14 mouse cellular contexts compared by ENCODE assay signal in genomic region chr6:97339271-97339681, GRCm38 (mm10).
DNase-seq lines count a peak whose midpoint lies in the region; ATAC-seq and TF ChIP-seq lines count a peak whose summit lies in the region.
"Had no signal": no experiment of that assay in that cellular context is flagged by ENCODE, and none has a peak within 500 bp of the region (broad histone marks: within the 10 kb centered on the region; RNA-seq: fewer than 3 reads in every experiment).

No protein-coding gene starts in this region.

- no peak overlapping the region for H3K9ac ChIP-seq in kidney, embryonic 16.5 days (replicated peaks; ENCODE audit: low read length)
- H3K9ac ChIP-seq in forebrain, embryonic 14.5 days (ENCODE audit: low read length): no peak overlapping the region
- H3K9ac ChIP-seq: liver, embryonic 14.5 days; stomach, embryonic 15.5 days had no signal

- no peaks in the 10 kb centered on the region for H3K36me3 ChIP-seq in kidney, embryonic 16.5 days (ENCODE audit: insufficient read depth, low read length)
- no peaks in the 10 kb centered on the region for H3K36me3 ChIP-seq in forebrain, embryonic 14.5 days (ENCODE audit: control insufficient read depth, insufficient read depth, low read length)
- H3K36me3 ChIP-seq: stomach, embryonic 15.5 days had no signal

- H3K4me3 ChIP-seq in kidney, embryonic 16.5 days (ENCODE audit: low read length): no peak overlapping the region
- no peak overlapping the region for H3K4me3 ChIP-seq in cortical plate, adult 2 months (ENCODE audit: insufficient read depth, low read length)
- H3K4me3 ChIP-seq in forebrain, embryonic 14.5 days (ENCODE audit: low read depth, low read length): no peak overlapping the region
- H3K4me3 ChIP-seq: stomach, embryonic 15.5 days had no signal

- H3K4me1 ChIP-seq in kidney, embryonic 16.5 days (ENCODE audit: insufficient read depth, low read length): peaks cover 20% of the 10 kb centered on the region; the same call in 1 of the 2 replicates
- H3K4me1 ChIP-seq in cortical plate, adult 2 months (ENCODE audit: control insufficient read depth, insufficient read depth, low read length): no peaks in the 10 kb centered on the region
- H3K4me1 ChIP-seq in forebrain, embryonic 14.5 days (ENCODE audit: control insufficient read depth, insufficient read depth, low read length): peaks cover 21% of the 10 kb centered on the region
- H3K4me1 ChIP-seq: stomach, embryonic 15.5 days had no signal

- H3K27ac ChIP-seq in kidney, embryonic 16.5 days (ENCODE audit: low read length): peak overlapping the region; percentile 59
- peak overlapping the region; percentile 89; the same call in 1 of the 2 replicates for H3K27ac ChIP-seq in cortical plate, adult 2 months (ENCODE audit: insufficient read depth, low read length)
- peak overlapping the region; percentile 60 for H3K27ac ChIP-seq in forebrain, embryonic 14.5 days (ENCODE audit: low read depth, low read length)
- H3K27ac ChIP-seq: liver, embryonic 14.5 days; macrophage; stomach, embryonic 15.5 days had no signal

- TF ChIP-seq POLR2A in cortical plate, adult 2 months (IDR thresholded peaks at IDR 0.05; ENCODE audit: extremely low read depth, insufficient read depth, low read length): no peak

- intact Hi-C loops in heart, postnatal 14 days (cut with DNase I): no loop called here

- TF ChIP-seq CTCF in cortical plate, adult 2 months (IDR thresholded peaks at IDR 0.05; ENCODE audit: extremely low read depth, insufficient read depth, low read length): no peak

- 13% methylated on average over 5 of the region's 5 CpGs for WGBS in kidney, embryonic 16.5 days
- 10% methylated on average over 5 of the region's 5 CpGs for WGBS in forebrain, embryonic 14.5 days

- no peaks in the 10 kb centered on the region for H3K27me3 ChIP-seq in kidney, embryonic 16.5 days (ENCODE audit: insufficient read depth, low read length)
- H3K27me3 ChIP-seq in forebrain, embryonic 14.5 days (replicated peaks; ENCODE audit: control insufficient read depth, insufficient read depth, low read length): no peaks in the 10 kb centered on the region
- H3K27me3 ChIP-seq: stomach, embryonic 15.5 days had no signal

- no peak for DNase-seq in kidney, adult 9 months
- DNase-seq in forebrain, embryonic 14.5 days (ENCODE audit: low spot score): peak; percentile 61
- DNase-seq in mesoderm, embryonic 11.5 days (ENCODE audit: low read depth, low spot score): peak; percentile 67
- DNase-seq in adrenal gland, adult 18-20 months (ENCODE audit: low spot score in 2 of 2): no peak
- DNase-seq in heart, postnatal 14 days: no peak
- DNase-seq: adrenal gland, postnatal 14 days; right cerebral cortex, postnatal 4 days; thymus, postnatal 36 days had no signal

- no peak overlapping the region for H3K4me2 ChIP-seq in kidney, embryonic 16.5 days (replicated peaks; ENCODE audit: low read depth, low read length)
- H3K4me2 ChIP-seq in forebrain, embryonic 14.5 days (ENCODE audit: low read length): no peak overlapping the region
- H3K4me2 ChIP-seq: stomach, embryonic 15.5 days had no signal

- H3K9me3 ChIP-seq in kidney, embryonic 16.5 days (ENCODE audit: low read length): no peaks in the 10 kb centered on the region
- no peaks in the 10 kb centered on the region for H3K9me3 ChIP-seq in forebrain, embryonic 14.5 days (replicated peaks; ENCODE audit: control insufficient read depth, low read length)
- H3K9me3 ChIP-seq: stomach, embryonic 15.5 days had no signal

- ATAC-seq in kidney, embryonic 16.5 days (ENCODE audit: low FRiP score, low TSS enrichment): peak; percentile 86
- peak; percentile 67 for ATAC-seq in forebrain, embryonic 14.5 days
- ATAC-seq: CD4-positive, CD25-positive, alpha-beta regulatory T cell, adult 4 months had no signal

Comparison
In these comparisons a context has a peak if more than half of its experiments do, and no peak if none do; other contexts are left out.
1. DNase-seq: peak in forebrain, embryonic 14.5 days (single experiment) and mesoderm, embryonic 11.5 days (single experiment); none in kidney, adult 9 months (single experiment), adrenal gland, adult 18-20 months (0 of 2) and heart, postnatal 14 days (0 of 2).
2. Peak in every context shown above with its lines, with median percentiles within 50 percentile points of each other: H3K27ac ChIP-seq.